Mouse (Mus musculus) neural tube, embryonic 10.5 days (tissue): Measurements from ENCODE around the gene Tsc1.
A peak's percentile ranks its signal among the peaks of the same experiment; 100 is the strongest.

Source experiments
- DNase-seq: peaks from one replicate; pipeline ENCODE4 v3.0.0-alpha.2; 2017; ENCODE audit warnings: low spot score; ENCODE audit errors: extremely low spot score

The Tsc1 gene

GRCm38 (mm10) chr2:28613599-28613998 is 27.4 kb upstream of the Tsc1 start:
- DNase-seq: no peak

GRCm38 (mm10) chr2:28616358-28616757 is 24.7 kb upstream of the Tsc1 start:
- DNase-seq: no peak

GRCm38 (mm10) chr2:28616874-28617273 is 24.2 kb upstream of the Tsc1 start:
- DNase-seq: no peak

- DNase-seq: no peak
Measured at GRCm38 (mm10) chr2:28617498-28618486, 23.2 kb upstream of the Tsc1 start.

GRCm38 (mm10) chr2:28618777-28619336 is 22.2 kb upstream of the Tsc1 start:
- no peak for DNase-seq

GRCm38 (mm10) chr2:28619369-28619768 is 21.7 kb upstream of the Tsc1 start:
- no peak for DNase-seq

GRCm38 (mm10) chr2:28620522-28620921 is 20.5 kb upstream of the Tsc1 start:
- DNase-seq: no peak

GRCm38 (mm10) chr2:28621111-28621510 is 19.9 kb upstream of the Tsc1 start:
- DNase-seq: no peak

- DNase-seq: no peak
Measured at GRCm38 (mm10) chr2:28621664-28622171, 19.3 kb upstream of the Tsc1 start, which contains the start of gene Gfi1b. Gene Gfi1b (minus strand): TSS chr2:28621982.

- DNase-seq: peak; percentile 55
Measured at GRCm38 (mm10) chr2:28622521-28623124, 18.4 kb upstream of the Tsc1 start.

- no peak for DNase-seq
Measured at GRCm38 (mm10) chr2:28624870-28625269, 16.2 kb upstream of the Tsc1 start.

- no peak for DNase-seq
Measured at GRCm38 (mm10) chr2:28626038-28626437, 15.0 kb upstream of the Tsc1 start.

GRCm38 (mm10) chr2:28628053-28628452 is 13.0 kb upstream of the Tsc1 start:
- no peak for DNase-seq

GRCm38 (mm10) chr2:28629911-28630381 is 11.1 kb upstream of the Tsc1 start:
- DNase-seq: peak; percentile 33

- no peak for DNase-seq
Measured at GRCm38 (mm10) chr2:28632626-28633025, 8.4 kb upstream of the Tsc1 start.

GRCm38 (mm10) chr2:28633136-28633535 is 7.9 kb upstream of the Tsc1 start:
- no peak for DNase-seq

GRCm38 (mm10) chr2:28635199-28635598 is 5.8 kb upstream of the Tsc1 start:
- no peak for DNase-seq

- DNase-seq: no peak
Measured at GRCm38 (mm10) chr2:28637106-28637845, 3.8 kb upstream of the Tsc1 start.

- DNase-seq: no peak
Measured at GRCm38 (mm10) chr2:28638352-28638751, 2.7 kb upstream of the Tsc1 start.

- DNase-seq: peak; percentile 45
Measured at GRCm38 (mm10) chr2:28638886-28639285, 2.1 kb upstream of the Tsc1 start.

GRCm38 (mm10) chr2:28639794-28640193 is 1.2 kb upstream of the Tsc1 start:
- DNase-seq: no peak
